Mouse (Mus musculus): Measurements from ENCODE around the gene Vmn1r126.
"Not testable (repeated sequence)": the region's sequence is repeated elsewhere in the genome, so short reads cannot be mapped to it uniquely, and the experiment has no call there.

The Vmn1r126 gene

DNA sequence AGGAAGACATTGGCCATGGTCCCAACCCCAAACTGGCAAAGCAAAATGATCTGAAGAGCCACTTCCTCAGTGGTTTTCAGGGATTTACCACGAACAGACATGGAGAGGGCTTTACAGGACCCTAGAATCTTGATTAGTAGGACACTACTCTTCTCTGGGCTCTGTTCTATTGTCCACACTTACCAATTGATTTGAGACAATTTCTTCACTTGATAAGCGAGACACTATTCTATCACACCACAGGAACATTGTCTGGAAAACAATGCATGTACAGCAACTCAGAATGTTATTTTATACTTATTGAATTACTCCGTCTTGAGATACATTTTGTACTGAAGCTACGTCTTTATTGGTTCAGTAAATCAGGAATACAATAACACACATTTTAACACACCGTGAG lies at the start of gene Vmn1r126:
TSS of gene Vmn1r126 (minus strand) at position 101 of the 400 bp plus-strand sequence.
- not testable (repeated sequence) for DNase-seq

DNA sequence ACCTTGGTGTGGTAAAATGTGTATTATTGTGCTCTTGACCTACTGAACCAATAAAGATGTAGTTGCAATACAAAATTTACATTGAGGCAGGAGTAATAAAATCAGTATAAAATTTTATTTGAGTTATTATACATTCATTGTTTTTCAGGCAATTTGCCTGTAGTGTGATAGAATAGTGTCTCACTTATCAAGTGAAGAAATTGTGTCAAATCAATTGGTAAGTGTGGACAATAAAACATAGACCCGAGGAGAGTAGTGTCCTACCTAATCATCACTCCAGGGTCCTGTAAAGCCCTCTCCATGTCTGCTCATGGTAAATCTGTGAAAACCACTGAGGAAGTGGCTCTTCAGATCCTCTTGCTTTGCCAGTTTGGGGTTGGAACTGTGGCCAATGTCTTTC lies 47.8 kb upstream of the Vmn1r126 start, which contains the start of gene Vmn1r128:
TSS of gene Vmn1r128 (plus strand) at position 301 of the 400 bp plus-strand sequence.
- DNase-seq: not testable (repeated sequence)

DNA sequence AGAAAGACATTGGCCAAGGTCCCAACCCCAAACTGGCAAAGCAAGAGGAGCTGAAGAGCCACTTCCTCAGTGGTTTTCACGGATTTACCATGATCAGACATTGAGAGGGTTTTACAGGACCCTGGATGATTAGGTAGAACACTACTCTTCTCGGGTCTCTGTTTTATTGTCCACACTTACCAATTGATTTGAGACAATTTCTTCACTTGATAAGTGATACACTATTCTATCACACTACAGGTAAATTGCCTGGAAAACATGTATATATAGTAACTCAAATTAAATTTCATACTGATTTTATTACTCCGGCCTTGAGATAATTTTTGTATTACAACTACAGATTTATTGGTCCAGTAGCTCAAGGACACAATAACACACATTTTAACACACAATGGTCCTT lies 18.5 kb upstream of the Vmn1r126 start, which contains the start of gene Vmn1r127:
TSS of gene Vmn1r127 (minus strand) at position 101 of the 400 bp plus-strand sequence.
- not testable (repeated sequence) for DNase-seq

DNA sequence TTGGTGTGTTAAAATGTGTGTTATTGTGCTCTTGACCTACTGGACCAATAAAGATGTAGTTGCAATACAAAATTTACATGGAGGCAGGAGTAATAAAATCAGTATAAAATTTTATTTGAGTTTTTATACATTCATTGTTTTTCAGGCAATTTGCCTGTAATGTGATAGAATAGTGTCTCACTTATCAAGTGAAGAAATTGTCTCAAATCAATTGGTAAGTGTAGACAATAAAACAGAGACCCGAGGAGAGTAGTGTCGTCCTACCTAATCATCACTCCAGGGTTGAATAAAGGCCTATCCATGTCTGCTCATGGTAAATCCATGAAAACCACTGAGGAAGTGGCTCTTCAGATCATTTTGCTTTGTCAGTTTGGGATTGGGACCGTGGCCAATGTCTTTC lies 29.4 kb downstream of the Vmn1r126 start, which contains the start of gene Vmn1r125:
TSS of gene Vmn1r125 (plus strand) at position 301 of the 400 bp plus-strand sequence.
- DNase-seq: not testable (repeated sequence)

DNA sequence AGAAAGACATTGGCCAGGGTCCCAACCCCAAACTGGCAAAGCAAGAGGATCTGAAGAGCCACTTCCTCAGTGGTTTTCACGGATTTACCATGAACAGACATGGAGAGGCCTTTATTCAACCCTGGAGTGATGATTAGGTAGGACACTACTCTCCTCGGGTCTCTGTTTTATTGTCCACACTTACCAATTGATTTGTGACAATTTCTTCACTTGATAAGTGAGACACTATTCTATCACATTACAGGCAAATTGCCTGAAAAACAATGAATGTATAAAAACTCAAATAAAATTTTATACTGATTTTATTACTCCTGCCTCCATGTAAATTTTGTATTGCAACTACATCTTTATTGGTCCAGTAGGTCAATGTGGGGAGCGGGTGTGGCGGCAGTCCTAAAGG lies 40.8 kb downstream of the Vmn1r126 start, which contains the start of gene Vmn1r124:
TSS of gene Vmn1r124 (minus strand) at position 101 of the 400 bp plus-strand sequence.
- not testable (repeated sequence) for DNase-seq
